In the genomic region with DNA sequence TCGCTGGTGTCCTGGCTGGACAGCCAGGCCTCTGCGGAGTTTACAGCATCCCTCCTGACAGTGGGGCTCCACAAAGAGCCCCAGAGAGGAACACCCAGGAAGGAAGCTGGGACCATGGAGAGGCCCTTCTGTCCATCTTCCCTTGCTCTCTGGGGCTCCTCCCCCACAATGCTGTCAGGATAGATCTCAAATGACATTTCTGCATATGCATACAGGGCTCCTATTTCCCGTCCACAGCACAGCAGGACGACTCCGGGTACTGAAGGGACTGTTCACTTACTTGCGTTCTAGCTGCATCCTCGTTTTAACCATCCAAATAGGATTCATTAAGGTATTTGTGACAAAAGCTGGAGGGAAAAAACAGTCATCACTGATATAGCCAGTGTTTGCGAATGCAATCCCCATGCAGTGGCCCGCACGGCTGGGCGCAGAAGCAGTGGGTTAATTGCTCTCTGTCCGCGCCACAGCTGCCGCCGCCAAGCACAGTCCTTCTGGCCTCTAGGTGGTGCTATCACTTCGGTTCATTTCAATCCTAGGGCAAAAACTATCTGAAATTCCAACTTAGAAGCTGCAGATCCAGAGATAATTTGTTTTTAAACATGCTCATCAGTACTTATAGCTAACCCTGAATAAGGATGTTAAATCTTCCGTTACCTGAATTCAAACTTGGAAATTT, we compare ENCODE assay signal across 9 mouse cellular contexts. TPM values are rescaled to one million over a fixed set of nuclear protein-coding genes. Genes with fewer than 3 reads are reported as not detected.
DNase-seq lines count a peak whose midpoint lies in the region; ATAC-seq and TF ChIP-seq lines count a peak whose summit lies in the region.
"Had no signal": no experiment of that assay in that cellular context is flagged by ENCODE, and none has a peak within 500 bp of the region (broad histone marks: within the 10 kb centered on the region; RNA-seq: fewer than 3 reads in every experiment).

No protein-coding gene starts in this region.

- TF ChIP-seq CTCF in E14TG2a.4 (conservative IDR thresholded peaks at IDR 0.05; ENCODE audit: low read length): peak; percentile 77

- no peaks in the 10 kb centered on the region for H3K27me3 ChIP-seq in E14TG2a.4 (ENCODE audit: insufficient read depth, low read length)
- no peaks in the 10 kb centered on the region for H3K27me3 ChIP-seq in forebrain, embryonic 15.5 days
- H3K27me3 ChIP-seq in midbrain, embryonic 12.5 days: peaks cover 7% of the 10 kb centered on the region; the same call in 1 of the 2 replicates
- H3K27me3 ChIP-seq: liver, embryonic 15.5 days had no signal

- no peaks in the 10 kb centered on the region for H3K9me3 ChIP-seq in E14TG2a.4 (ENCODE audit: low read length)
- H3K9me3 ChIP-seq in forebrain, embryonic 15.5 days: no peaks in the 10 kb centered on the region
- no peaks in the 10 kb centered on the region for H3K9me3 ChIP-seq in midbrain, embryonic 12.5 days
- H3K9me3 ChIP-seq: liver, embryonic 15.5 days had no signal

- 23% methylated on average over 17 of the region's 17 CpGs for WGBS in forebrain, embryonic 15.5 days
- WGBS in midbrain, embryonic 12.5 days: 22% methylated on average over 17 of the region's 17 CpGs

- peaks cover 69% of the 10 kb centered on the region for H3K4me1 ChIP-seq in E14TG2a.4 (replicated peaks; ENCODE audit: low read depth, low read length)
- no peaks in the 10 kb centered on the region for H3K4me1 ChIP-seq in forebrain, embryonic 15.5 days
- peaks cover 20% of the 10 kb centered on the region for H3K4me1 ChIP-seq in midbrain, embryonic 12.5 days

- intact Hi-C loops in heart, postnatal 10 days (cut with DNase I): loop anchor here (2.0 to 5.0 kb wide), 3 partner anchors 55 to 225 kb away; no protein-coding TSS in a partner anchor

- H3K4me3 ChIP-seq in E14TG2a.4 (replicated peaks; ENCODE audit: low read length): peak overlapping the region; percentile 52
- H3K4me3 ChIP-seq in forebrain, embryonic 15.5 days: no peak overlapping the region
- H3K4me3 ChIP-seq in midbrain, embryonic 12.5 days: no peak overlapping the region
- H3K4me3 ChIP-seq: liver, embryonic 15.5 days had no signal

- H3K36me3 ChIP-seq in E14TG2a.4 (ENCODE audit: insufficient read depth, low read length): peaks cover 58% of the 10 kb centered on the region
- H3K36me3 ChIP-seq in forebrain, embryonic 15.5 days: peaks cover 2% of the 10 kb centered on the region; the same call in 1 of the 2 replicates
- H3K36me3 ChIP-seq in midbrain, embryonic 12.5 days: peaks cover 3% of the 10 kb centered on the region; the same call in 1 of the 2 replicates

- H3K9ac ChIP-seq in forebrain, embryonic 15.5 days (replicated peaks): no peak overlapping the region
- H3K9ac ChIP-seq in midbrain, embryonic 12.5 days (replicated peaks): no peak overlapping the region
- H3K9ac ChIP-seq: liver, embryonic 15.5 days had no signal

- H3K27ac ChIP-seq in forebrain, embryonic 15.5 days (replicated peaks): no peak overlapping the region
- no peak overlapping the region for H3K27ac ChIP-seq in midbrain, embryonic 12.5 days (replicated peaks)
- H3K27ac ChIP-seq: liver, embryonic 15.5 days had no signal

- peak; percentile 69 to 80 for DNase-seq in heart, postnatal 10 days
- no peak for DNase-seq in heart, adult 8-10 months (ENCODE audit: low spot score)
- peak; percentile 56 for DNase-seq in cerebellum, adult 8-10 months
- DNase-seq in kidney, postnatal 36 days: peak; percentile 63 to 81
- DNase-seq in thymus, postnatal 0 days (ENCODE audit: low spot score): peak; percentile 31

- ATAC-seq in forebrain, embryonic 15.5 days (replicated peaks): 0 out of 2 replicates have a peak, but pooled peaks have one; percentile 60
- peak; percentile 78; the same call in 1 of the 2 replicates for ATAC-seq in midbrain, embryonic 12.5 days (ENCODE audit: low FRiP score, low read depth)

- H3K4me2 ChIP-seq in forebrain, embryonic 15.5 days (replicated peaks): no peak overlapping the region
- H3K4me2 ChIP-seq in midbrain, embryonic 12.5 days (replicated peaks): no peak overlapping the region
- H3K4me2 ChIP-seq: liver, embryonic 15.5 days had no signal

RNA-seq across cellular contexts. Expression of a gene that starts 14.4 kb away (rescaled TPM):
- total RNA-seq in heart, postnatal 10 days (2021): 10 to 100 TPM; 82.8 to 88.9 TPM
- 10 to 100 TPM; 92.2 to 93.9 (median 93.1) TPM for total RNA-seq in heart, adult 8-10 months (2022)
- 39.8 and 40.8 TPM in 2 replicates for polyA plus RNA-seq in forebrain, embryonic 15.5 days (2015; fragmentation: Nextera tagmentation; extraction: Ambion mirVana)
- polyA plus RNA-seq in midbrain, embryonic 12.5 days (2016; fragmentation: Nextera tagmentation; extraction: Ambion mirVana): 38.2 and 39.3 TPM in 2 replicates
- 11.5 and 11.7 TPM in 2 replicates for polyA plus RNA-seq in thymus, postnatal 0 days (2015; fragmentation: Nextera tagmentation; extraction: Ambion mirVana)

RNA-seq across cellular contexts. Expression of a gene that starts 21.8 kb away (rescaled TPM):
- 10 to 100 TPM; 10.3 to 19.6 TPM for total RNA-seq in heart, postnatal 10 days (2021)
- total RNA-seq in heart, adult 8-10 months (2022): 10 to 100 TPM; 19.9 to 28.9 (median 23.1) TPM
- 21.8 and 22.6 TPM in 2 replicates for polyA plus RNA-seq in forebrain, embryonic 15.5 days (2015; fragmentation: Nextera tagmentation; extraction: Ambion mirVana)
- polyA plus RNA-seq in midbrain, embryonic 12.5 days (2016; fragmentation: Nextera tagmentation; extraction: Ambion mirVana): 17.3 and 17.5 TPM in 2 replicates
- polyA plus RNA-seq in thymus, postnatal 0 days (2015; fragmentation: Nextera tagmentation; extraction: Ambion mirVana): 7.4 and 7.8 TPM in 2 replicates

RNA-seq across cellular contexts. Expression of a gene that starts 49.9 kb away (rescaled TPM):
- 1 to 10 TPM; 4.1 to 4.6 TPM for total RNA-seq in heart, postnatal 10 days (2021)
- total RNA-seq in heart, adult 8-10 months (2022): 1 to 10 TPM; 4.7 to 5.8 (median 5.1) TPM
- polyA plus RNA-seq in forebrain, embryonic 15.5 days (2015; fragmentation: Nextera tagmentation; extraction: Ambion mirVana): 16.5 and 18.2 TPM in 2 replicates
- polyA plus RNA-seq in midbrain, embryonic 12.5 days (2016; fragmentation: Nextera tagmentation; extraction: Ambion mirVana): 13.2 and 14.0 TPM in 2 replicates
- polyA plus RNA-seq in thymus, postnatal 0 days (2015; fragmentation: Nextera tagmentation; extraction: Ambion mirVana): 27.5 and 31.2 TPM in 2 replicates
